Mouse (Mus musculus): ENCODE data around the gene Smyd4. TPM values are rescaled to one million over a fixed set of nuclear protein-coding genes. Genes with fewer than 3 reads are reported as not detected.

Gene Smyd4
- polyA plus RNA-seq, 1 experiment from 2014 or later: 6.4 TPM

GRCm38 (mm10) chr11:75310813-75311212 is 37.4 kb upstream of the Smyd4 start:
- H3K27ac ChIP-seq (ENCODE audit: low read length): no peak overlapping the region
- 88% methylated on average over 8 of the region's 8 CpGs for WGBS
- H3K4me3 ChIP-seq (ENCODE audit: low read depth, low read length): no peak overlapping the region
- H3K36me3 ChIP-seq (ENCODE audit: insufficient read depth, low read length): peaks cover 38% of the 10 kb centered on the region
- no peaks in the 10 kb centered on the region for H3K9me3 ChIP-seq (ENCODE audit: low read length)
- no peak for TF ChIP-seq EP300 (IDR thresholded peaks at IDR 0.05)
- no peak for TF ChIP-seq CTCF (IDR thresholded peaks at IDR 0.05)
- no peak overlapping the region for H3K9ac ChIP-seq (replicated peaks; ENCODE audit: low read depth)
- ATAC-seq (no peak), DNase-seq (ENCODE audit: low spot score) (no peak)
- H3K4me1 ChIP-seq (ENCODE audit: insufficient read depth, low read depth, low read length): no peaks in the 10 kb centered on the region
- no peak overlapping the region for H3K4me2 ChIP-seq (replicated peaks; ENCODE audit: low read depth, low read length)
- no peaks in the 10 kb centered on the region for H3K27me3 ChIP-seq (replicated peaks; ENCODE audit: insufficient read depth, low read length)

- H3K36me3 ChIP-seq (ENCODE audit: insufficient read depth, low read length): peaks cover 34% of the 10 kb centered on the region
- no peak overlapping the region for H3K4me2 ChIP-seq (replicated peaks; ENCODE audit: low read depth, low read length)
- 79% methylated on average over 6 of the region's 6 CpGs for WGBS
- H3K27ac ChIP-seq (ENCODE audit: low read length): no peak overlapping the region
- DNase-seq (ENCODE audit: low spot score) (no peak), ATAC-seq (no peak)
- H3K4me3 ChIP-seq (ENCODE audit: low read depth, low read length): no peak overlapping the region
- H3K9me3 ChIP-seq (ENCODE audit: low read length): no peaks in the 10 kb centered on the region
- H3K27me3 ChIP-seq (replicated peaks; ENCODE audit: insufficient read depth, low read length): no peaks in the 10 kb centered on the region
- no peak for TF ChIP-seq CTCF (IDR thresholded peaks at IDR 0.05)
- TF ChIP-seq EP300 (IDR thresholded peaks at IDR 0.05): no peak
- no peaks in the 10 kb centered on the region for H3K4me1 ChIP-seq (ENCODE audit: insufficient read depth, low read depth, low read length)
- H3K9ac ChIP-seq (replicated peaks; ENCODE audit: low read depth): no peak overlapping the region
Measured at GRCm38 (mm10) chr11:75311751-75312150, 36.5 kb upstream of the Smyd4 start.

- Histone ChIP-seq H3K27ac (ENCODE audit: low read length) (no peak overlapping the region), H3K27me3 (replicated peaks; ENCODE audit: insufficient read depth, low read length) (no peaks in the 10 kb centered on the region), H3K36me3 (ENCODE audit: insufficient read depth, low read length) (peaks cover 28% of the 10 kb centered on the region), H3K4me1 (ENCODE audit: insufficient read depth, low read depth, low read length) (no peaks in the 10 kb centered on the region), H3K9me3 (ENCODE audit: low read length) (no peaks in the 10 kb centered on the region), H3K4me2 (replicated peaks; ENCODE audit: low read depth, low read length) (no peak overlapping the region), H3K9ac (replicated peaks; ENCODE audit: low read depth) (no peak overlapping the region), H3K4me3 (ENCODE audit: low read depth, low read length) (no peak overlapping the region)
- ATAC-seq (no peak), DNase-seq (ENCODE audit: low spot score) (no peak)
- TF ChIP-seq CTCF (IDR thresholded peaks at IDR 0.05): no peak
- TF ChIP-seq EP300 (IDR thresholded peaks at IDR 0.05): no peak
- 79% methylated on average over 8 of the region's 8 CpGs for WGBS
Measured at GRCm38 (mm10) chr11:75313834-75314233, 34.4 kb upstream of the Smyd4 start.

GRCm38 (mm10) chr11:75318351-75319221 is 29.6 kb upstream of the Smyd4 start:
- Histone ChIP-seq H3K4me3 (ENCODE audit: low read depth, low read length) (no peak overlapping the region), H3K9ac (replicated peaks; ENCODE audit: low read depth) (no peak overlapping the region), H3K4me1 (ENCODE audit: insufficient read depth, low read depth, low read length) (no peaks in the 10 kb centered on the region), H3K4me2 (replicated peaks; ENCODE audit: low read depth, low read length) (peak overlapping the region; percentile 29; the same call in 1 of the 2 replicates), H3K36me3 (ENCODE audit: insufficient read depth, low read length) (peaks cover 15% of the 10 kb centered on the region; the same call in 1 of the 2 replicates), H3K27ac (ENCODE audit: low read length) (no peak overlapping the region), H3K27me3 (replicated peaks; ENCODE audit: insufficient read depth, low read length) (no peaks in the 10 kb centered on the region), H3K9me3 (ENCODE audit: low read length) (no peaks in the 10 kb centered on the region)
- no peak for DNase-seq (ENCODE audit: low spot score)
- 43% methylated on average over 14 of the region's 14 CpGs for WGBS
- no peak for ATAC-seq
- TF ChIP-seq EP300 (IDR thresholded peaks at IDR 0.05) (no peak), CTCF (IDR thresholded peaks at IDR 0.05) (no peak)

GRCm38 (mm10) chr11:75319246-75319645 is 29.0 kb upstream of the Smyd4 start:
- H3K4me3 ChIP-seq (ENCODE audit: low read depth, low read length): no peak overlapping the region
- no peaks in the 10 kb centered on the region for H3K9me3 ChIP-seq (ENCODE audit: low read length)
- no peak overlapping the region for H3K9ac ChIP-seq (replicated peaks; ENCODE audit: low read depth)
- H3K27ac ChIP-seq (ENCODE audit: low read length): no peak overlapping the region
- H3K4me1 ChIP-seq (ENCODE audit: insufficient read depth, low read depth, low read length): no peaks in the 10 kb centered on the region
- 42% methylated on average over 5 of the region's 5 CpGs for WGBS
- no peak for TF ChIP-seq CTCF (IDR thresholded peaks at IDR 0.05)
- no peak for TF ChIP-seq EP300 (IDR thresholded peaks at IDR 0.05)
- ATAC-seq (no peak), DNase-seq (ENCODE audit: low spot score) (no peak)
- peak overlapping the region; percentile 29; the same call in 1 of the 2 replicates for H3K4me2 ChIP-seq (replicated peaks; ENCODE audit: low read depth, low read length)
- peaks cover 10% of the 10 kb centered on the region; the same call in 1 of the 2 replicates for H3K36me3 ChIP-seq (ENCODE audit: insufficient read depth, low read length)
- H3K27me3 ChIP-seq (replicated peaks; ENCODE audit: insufficient read depth, low read length): no peaks in the 10 kb centered on the region

GRCm38 (mm10) chr11:75323326-75323737 is 24.9 kb upstream of the Smyd4 start:
- Histone ChIP-seq H3K9me3 (ENCODE audit: low read length) (no peaks in the 10 kb centered on the region), H3K4me2 (replicated peaks; ENCODE audit: low read depth, low read length) (no peak overlapping the region), H3K36me3 (ENCODE audit: insufficient read depth, low read length) (no peaks in the 10 kb centered on the region; the same call in 1 of the 2 replicates), H3K27me3 (replicated peaks; ENCODE audit: insufficient read depth, low read length) (no peaks in the 10 kb centered on the region), H3K4me1 (ENCODE audit: insufficient read depth, low read depth, low read length) (no peaks in the 10 kb centered on the region), H3K27ac (ENCODE audit: low read length) (no peak overlapping the region), H3K4me3 (ENCODE audit: low read depth, low read length) (no peak overlapping the region), H3K9ac (replicated peaks; ENCODE audit: low read depth) (no peak overlapping the region)
- TF ChIP-seq CTCF (IDR thresholded peaks at IDR 0.05) (peak; percentile 42), EP300 (IDR thresholded peaks at IDR 0.05) (no peak)
- ATAC-seq (no peak), DNase-seq (ENCODE audit: low spot score) (no peak)
- 52% methylated on average over 8 of the region's 8 CpGs for WGBS

All from lung, postnatal 0 days (tissue).